Mouse (Mus musculus): ENCODE measurements at regions not wholly inside any gene's neighbourhood (a gene's known extent, or its start where the extent isn't known, plus 50 kb on each side); places are given as distances from the start of the nearest gene placed in this dataset.
A peak's percentile ranks its signal among the peaks of the same experiment; 100 is the strongest.

DNA sequence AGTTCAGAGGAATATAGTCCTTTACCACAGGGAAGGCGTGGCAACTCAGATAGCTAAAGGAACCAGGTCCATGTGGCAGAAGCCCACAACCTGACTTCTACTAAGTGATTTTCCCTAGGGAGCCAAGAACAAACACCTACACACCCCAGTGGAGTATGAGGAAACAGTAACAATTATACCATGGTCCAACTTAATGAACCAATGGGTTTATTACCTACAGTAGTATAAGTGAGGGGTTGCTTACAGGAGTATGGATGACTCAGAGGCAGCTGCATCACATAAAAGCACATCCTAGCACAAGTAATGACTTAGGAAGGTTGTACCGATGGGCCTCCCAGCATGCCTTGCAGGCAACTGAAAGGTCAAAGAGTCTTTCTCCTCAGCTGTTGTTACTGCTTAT is 98.7 kb upstream of the Cul1 start:
- H3K27me3 ChIP-seq: no peaks in the 10 kb centered on the region

DNA sequence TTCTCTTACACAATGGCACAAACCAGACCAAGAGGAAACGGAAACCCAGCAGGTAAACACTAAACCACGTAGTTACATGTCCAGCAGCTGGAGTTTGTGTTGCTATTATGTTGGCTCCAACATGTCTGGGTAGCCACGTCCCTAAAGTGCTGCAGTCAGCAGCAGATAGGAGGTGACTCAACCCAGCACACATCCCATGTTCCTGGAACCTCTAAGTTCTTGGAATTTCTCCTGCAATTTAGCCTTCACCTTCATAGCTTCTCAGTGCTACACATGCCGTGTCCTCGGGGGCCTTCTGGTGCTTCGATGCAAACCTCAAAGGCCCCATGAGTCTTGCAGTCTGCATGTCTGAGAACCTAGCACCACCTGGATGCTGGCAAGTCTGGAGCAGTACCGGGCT is 97.7 kb upstream of the Cul1 start:
- Histone ChIP-seq H3K36me3 (no peaks in the 10 kb centered on the region), H3K27ac (replicated peaks) (no peak overlapping the region), H3K4me1 (no peaks in the 10 kb centered on the region), H3K9me3 (0 out of 2 replicates have a peak, but pooled peaks cover 3% of the 10 kb centered on the region), H3K9ac (replicated peaks) (no peak overlapping the region), H3K27me3 (no peaks in the 10 kb centered on the region), H3K4me2 (replicated peaks) (no peak overlapping the region), H3K4me3 (no peak overlapping the region)
- WGBS: 85% methylated on average over 7 of the region's 7 CpGs
- ATAC-seq (ENCODE audit: low FRiP score, low read depth): no peak

More for the DNA sequence above, 98.7 kb upstream of the Cul1 start:
- Histone ChIP-seq H3K36me3 (no peaks in the 10 kb centered on the region), H3K9ac (replicated peaks) (no peak overlapping the region), H3K4me2 (replicated peaks) (no peak overlapping the region), H3K9me3 (0 out of 2 replicates have a peak, but pooled peaks cover 3% of the 10 kb centered on the region), H3K4me3 (no peak overlapping the region), H3K27ac (replicated peaks) (no peak overlapping the region), H3K4me1 (no peaks in the 10 kb centered on the region)
- WGBS: 87% methylated on average over 2 of the region's 2 CpGs
- ATAC-seq (ENCODE audit: low FRiP score, low read depth): no peak

DNA sequence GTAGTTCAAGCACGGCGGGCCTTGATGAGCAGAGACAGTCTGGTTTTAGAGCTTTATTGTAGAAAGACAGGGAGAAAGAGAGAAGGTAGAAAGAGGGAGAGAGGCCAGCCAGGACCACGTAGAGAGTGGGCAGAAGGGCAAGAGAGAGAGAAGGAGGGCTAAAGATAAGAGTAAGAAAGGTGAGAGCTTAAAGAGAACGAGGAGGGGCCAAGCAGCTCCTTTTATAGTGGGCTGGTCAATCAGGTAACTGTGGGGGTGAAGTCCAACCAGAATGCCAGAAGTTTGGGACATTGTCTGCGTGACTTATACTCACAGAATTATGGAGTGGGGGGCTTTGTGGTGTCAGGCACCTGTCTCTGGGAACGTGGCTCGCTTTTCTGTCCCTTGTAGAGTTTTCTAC is 96.7 kb upstream of the Cul1 start:
- Histone ChIP-seq H3K4me3 (no peak overlapping the region), H3K4me1 (no peaks in the 10 kb centered on the region), H3K27ac (replicated peaks) (no peak overlapping the region), H3K9ac (replicated peaks) (no peak overlapping the region), H3K36me3 (no peaks in the 10 kb centered on the region), H3K9me3 (no peaks in the 10 kb centered on the region), H3K4me2 (replicated peaks) (no peak overlapping the region), H3K27me3 (no peaks in the 10 kb centered on the region)
- 78% methylated on average over 7 of the region's 7 CpGs for WGBS
- ATAC-seq (ENCODE audit: low FRiP score, low read depth): no peak

GRCm38 (mm10) chr6:47358686-47359085 is 94.5 kb upstream of the Cul1 start:
- no peak overlapping the region for H3K9ac ChIP-seq (replicated peaks)
- H3K27ac ChIP-seq (replicated peaks): no peak overlapping the region
- ATAC-seq (ENCODE audit: low FRiP score, low read depth): 0 out of 2 replicates have a peak, but pooled peaks have one; percentile 30
- H3K4me2 ChIP-seq (replicated peaks): no peak overlapping the region
- no peaks in the 10 kb centered on the region for H3K4me1 ChIP-seq
- no peaks in the 10 kb centered on the region for H3K36me3 ChIP-seq
- H3K27me3 ChIP-seq: no peaks in the 10 kb centered on the region
- no peaks in the 10 kb centered on the region for H3K9me3 ChIP-seq
- 53% methylated on average over 2 of the region's 2 CpGs for WGBS
- H3K4me3 ChIP-seq: no peak overlapping the region

DNA sequence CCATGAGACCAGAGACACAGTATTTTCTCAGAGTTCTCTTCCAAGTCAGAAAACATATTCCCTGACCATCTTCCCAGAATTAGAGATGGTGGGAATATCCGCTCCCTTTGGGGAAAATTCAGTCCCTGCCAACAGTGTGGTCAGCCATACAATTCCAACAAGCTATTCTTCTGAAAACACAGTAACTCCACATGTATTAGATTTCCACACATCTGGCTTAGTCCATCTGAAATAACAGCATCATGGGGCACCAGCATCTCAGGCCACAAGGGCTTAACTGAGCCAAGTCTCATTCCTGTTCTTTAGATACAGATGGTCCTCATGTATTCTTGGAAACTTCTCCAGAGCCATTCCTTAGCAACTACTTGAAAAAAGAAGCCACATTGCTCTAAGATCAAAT is 89.2 kb upstream of the Cul1 start:
- 95% methylated on average over 1 of the region's 1 CpGs for WGBS
- H3K27me3 ChIP-seq: no peaks in the 10 kb centered on the region

GRCm38 (mm10) chr6:47364556-47364955 is 88.6 kb upstream of the Cul1 start:
- Histone ChIP-seq H3K27ac (replicated peaks) (no peak overlapping the region), H3K4me1 (peaks cover 27% of the 10 kb centered on the region), H3K36me3 (no peaks in the 10 kb centered on the region), H3K27me3 (no peaks in the 10 kb centered on the region), H3K9me3 (no peaks in the 10 kb centered on the region), H3K9ac (replicated peaks) (no peak overlapping the region), H3K4me2 (replicated peaks) (no peak overlapping the region), H3K4me3 (no peak overlapping the region)
- ATAC-seq (ENCODE audit: low FRiP score, low read depth): no peak
- 39% methylated on average over 2 of the region's 2 CpGs for WGBS

More for the DNA sequence above, 89.2 kb upstream of the Cul1 start:
- H3K4me1 ChIP-seq: peaks cover 27% of the 10 kb centered on the region
- no peak overlapping the region for H3K9ac ChIP-seq (replicated peaks)
- no peak overlapping the region for H3K27ac ChIP-seq (replicated peaks)
- no peaks in the 10 kb centered on the region for H3K9me3 ChIP-seq
- H3K36me3 ChIP-seq: no peaks in the 10 kb centered on the region
- ATAC-seq (ENCODE audit: low FRiP score, low read depth): no peak
- no peak overlapping the region for H3K4me2 ChIP-seq (replicated peaks)
- H3K4me3 ChIP-seq: no peak overlapping the region

GRCm38 (mm10) chr6:47365651-47366645 is 87.2 kb upstream of the Cul1 start:
- Histone ChIP-seq H3K36me3 (no peaks in the 10 kb centered on the region), H3K9ac (replicated peaks) (no peak overlapping the region), H3K4me1 (peaks cover 27% of the 10 kb centered on the region), H3K27me3 (no peaks in the 10 kb centered on the region), H3K9me3 (no peaks in the 10 kb centered on the region), H3K4me3 (no peak overlapping the region), H3K4me2 (replicated peaks) (no peak overlapping the region), H3K27ac (replicated peaks) (peak overlapping the region; percentile 68)
- ATAC-seq (ENCODE audit: low FRiP score, low read depth): peak; percentile 82
- 45% methylated on average over 5 of the region's 5 CpGs for WGBS

GRCm38 (mm10) chr6:47367461-47367860 is 85.7 kb upstream of the Cul1 start:
- Histone ChIP-seq H3K9ac (replicated peaks) (no peak overlapping the region), H3K36me3 (no peaks in the 10 kb centered on the region), H3K9me3 (no peaks in the 10 kb centered on the region), H3K4me2 (replicated peaks) (peak overlapping the region; percentile 6; the same call in 1 of the 2 replicates), H3K4me1 (peaks cover 27% of the 10 kb centered on the region), H3K27me3 (no peaks in the 10 kb centered on the region), H3K4me3 (no peak overlapping the region), H3K27ac (replicated peaks) (peak overlapping the region; percentile 68)
- WGBS: 13% methylated on average over 2 of the region's 2 CpGs
- peak; percentile 83 for ATAC-seq (ENCODE audit: low FRiP score, low read depth)

- 89% methylated on average over 4 of the region's 4 CpGs for WGBS
Observed at GRCm38 (mm10) chr6:47375705-47376104, 77.5 kb upstream of the Cul1 start.

GRCm38 (mm10) chr6:47381451-47381850 is 71.7 kb upstream of the Cul1 start:
- 76% methylated on average over 2 of the region's 2 CpGs for WGBS
- H3K4me3 ChIP-seq: no peak overlapping the region

More at GRCm38 (mm10) chr6:47375705-47376104, 77.5 kb upstream of the Cul1 start:
- H3K36me3 ChIP-seq: no peaks in the 10 kb centered on the region
- no peak overlapping the region for H3K4me2 ChIP-seq (replicated peaks)
- no peak overlapping the region for H3K9ac ChIP-seq (replicated peaks)
- ATAC-seq (ENCODE audit: low FRiP score, low read depth): no peak
- no peak overlapping the region for H3K4me3 ChIP-seq
- no peaks in the 10 kb centered on the region for H3K4me1 ChIP-seq
- no peaks in the 10 kb centered on the region for H3K9me3 ChIP-seq
- no peaks in the 10 kb centered on the region for H3K27me3 ChIP-seq
- H3K27ac ChIP-seq (replicated peaks): no peak overlapping the region

DNA sequence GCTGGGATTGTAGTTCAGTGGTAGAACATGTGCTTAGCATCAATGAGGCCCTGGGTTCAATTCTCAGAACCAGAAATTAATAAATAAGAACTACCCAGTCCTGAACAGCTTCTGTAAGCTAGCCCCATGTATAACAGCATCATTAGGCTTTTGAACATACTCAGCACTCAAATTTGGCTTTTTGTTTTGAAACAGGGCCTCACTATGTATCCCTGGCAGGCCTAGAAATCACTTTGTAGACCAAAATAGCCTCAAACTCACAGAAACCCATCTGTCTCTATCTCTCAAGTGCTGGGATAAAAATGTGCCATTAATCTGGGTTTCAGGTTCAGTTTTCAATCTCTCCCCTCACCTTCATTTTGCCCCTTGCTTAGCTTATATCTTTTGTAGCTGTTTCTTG is 66.6 kb upstream of the Cul1 start:
- H3K9ac ChIP-seq (replicated peaks): no peak overlapping the region
- H3K9me3 ChIP-seq: no peaks in the 10 kb centered on the region

More at GRCm38 (mm10) chr6:47381451-47381850, 71.7 kb upstream of the Cul1 start:
- ATAC-seq (ENCODE audit: low FRiP score, low read depth): no peak
- H3K4me2 ChIP-seq (replicated peaks): no peak overlapping the region
- H3K27ac ChIP-seq (replicated peaks): no peak overlapping the region
- no peak overlapping the region for H3K9ac ChIP-seq (replicated peaks)
- no peaks in the 10 kb centered on the region for H3K36me3 ChIP-seq
- no peaks in the 10 kb centered on the region for H3K27me3 ChIP-seq
- H3K4me1 ChIP-seq: no peaks in the 10 kb centered on the region
- no peaks in the 10 kb centered on the region for H3K9me3 ChIP-seq

DNA sequence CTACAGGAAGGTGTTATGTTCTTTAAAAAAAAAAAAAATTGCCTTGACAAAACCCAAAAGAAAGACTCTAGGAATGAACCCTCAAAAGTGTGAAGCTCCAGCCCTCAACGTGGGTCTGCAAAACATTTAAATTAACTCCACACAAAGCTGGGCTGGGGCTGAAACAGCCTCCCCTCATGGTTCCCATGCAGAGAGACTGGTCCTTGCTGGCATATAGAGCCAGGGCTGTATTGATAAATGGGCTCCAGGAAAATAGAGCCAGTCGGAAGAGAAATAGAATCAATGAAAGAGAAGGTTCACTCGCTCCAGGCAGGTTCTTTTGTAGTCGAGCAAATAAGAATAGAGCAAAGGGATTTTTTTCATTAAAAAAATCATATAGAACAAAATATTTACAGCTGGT is 63.3 kb upstream of the Cul1 start:
- Histone ChIP-seq H3K4me3 (no peak overlapping the region), H3K27ac (replicated peaks) (no peak overlapping the region), H3K4me1 (peaks cover 6% of the 10 kb centered on the region), H3K27me3 (no peaks in the 10 kb centered on the region), H3K9me3 (no peaks in the 10 kb centered on the region), H3K4me2 (replicated peaks) (no peak overlapping the region), H3K36me3 (no peaks in the 10 kb centered on the region), H3K9ac (replicated peaks) (no peak overlapping the region)
- 48% methylated on average over 4 of the region's 4 CpGs for WGBS
- no peak for ATAC-seq (ENCODE audit: low FRiP score, low read depth)

More for the DNA sequence above, 66.6 kb upstream of the Cul1 start:
- Histone ChIP-seq H3K36me3 (no peaks in the 10 kb centered on the region), H3K27ac (replicated peaks) (no peak overlapping the region), H3K27me3 (no peaks in the 10 kb centered on the region), H3K4me1 (peaks cover 6% of the 10 kb centered on the region), H3K4me2 (replicated peaks) (no peak overlapping the region), H3K4me3 (no peak overlapping the region)
- ATAC-seq (ENCODE audit: low FRiP score, low read depth): no peak

All from midbrain, embryonic 12.5 days (tissue).